Mouse (Mus musculus): ENCODE measurements at regions not wholly inside any gene's neighbourhood (a gene's known extent, or its start where the extent isn't known, plus 50 kb on each side); places are given as distances from the start of the nearest gene placed in this dataset.

DNA sequence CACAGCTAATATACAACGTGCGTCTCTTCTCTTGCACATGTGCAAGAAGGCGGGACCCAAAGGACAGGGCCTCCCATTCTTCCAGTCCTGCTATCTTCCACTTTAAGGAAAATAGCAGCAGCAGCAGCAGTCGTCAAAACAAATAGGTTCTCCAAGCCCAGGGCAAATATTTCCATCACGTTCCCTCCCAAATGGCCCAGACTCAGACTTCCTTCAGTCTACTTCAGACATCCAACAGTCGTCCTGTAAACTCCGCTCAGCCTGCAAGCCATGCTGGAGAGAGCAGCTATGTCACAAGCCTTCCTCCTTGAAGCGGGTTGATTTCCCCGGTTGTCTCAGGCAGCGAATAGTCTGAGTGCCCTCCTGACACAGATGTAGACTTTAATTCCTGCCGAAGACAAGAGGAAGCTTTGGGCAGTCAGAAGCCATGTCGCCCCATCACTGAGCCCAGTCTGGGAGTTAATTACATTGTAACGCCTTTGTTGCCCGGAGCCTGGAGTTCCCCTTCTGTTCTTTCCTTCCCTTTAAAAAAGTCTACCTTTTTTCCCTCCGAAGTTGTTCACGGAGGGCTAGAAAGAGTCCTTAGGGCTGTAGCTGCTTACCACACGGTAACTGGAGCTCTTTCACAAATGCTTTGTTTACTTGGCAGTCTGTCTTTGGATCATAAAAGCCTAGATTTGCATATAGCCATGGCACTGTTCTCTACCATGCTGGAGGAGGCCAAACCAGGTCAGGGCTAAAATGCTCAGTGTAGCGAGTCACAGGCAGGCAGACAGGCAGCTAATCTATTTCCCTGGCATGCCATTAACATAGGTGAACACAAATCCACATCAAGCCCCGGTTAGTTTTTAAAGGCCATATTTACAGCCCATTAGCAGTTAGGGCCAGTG, 236.7 kb downstream of the Gm10260 start:
- in situ Hi-C loops (cut with MboI, MseI) = no loop called here

DNA sequence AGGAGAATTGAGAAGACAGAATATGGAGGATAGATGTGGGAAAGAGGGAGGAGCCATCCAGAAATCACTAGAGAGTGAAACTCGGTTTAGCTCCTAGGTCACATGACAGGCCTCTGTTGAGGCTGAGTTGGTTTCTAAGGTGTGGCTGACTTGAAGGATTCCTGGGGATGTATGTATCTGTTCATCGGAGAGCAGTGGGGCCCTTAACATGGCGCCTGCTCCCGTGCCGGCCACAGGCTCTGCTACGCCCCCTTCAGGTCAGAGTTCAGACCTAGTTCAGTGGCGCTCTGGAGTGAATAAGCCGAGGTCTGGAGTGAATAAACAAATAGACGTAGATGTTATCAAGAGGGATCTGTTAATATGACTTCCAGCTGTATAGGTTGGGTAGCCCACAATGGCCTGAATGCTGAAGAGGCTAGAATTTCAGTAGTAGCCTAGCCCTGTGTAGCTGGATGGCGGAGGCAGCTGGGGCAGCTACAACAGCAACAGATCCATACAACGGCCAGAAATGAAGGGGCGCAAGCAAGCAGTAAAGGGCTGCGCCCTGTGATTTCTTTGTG, 239.4 kb downstream of the Gm10260 start:
- in situ Hi-C loops (cut with MboI, MseI) = no loop called here

DNA sequence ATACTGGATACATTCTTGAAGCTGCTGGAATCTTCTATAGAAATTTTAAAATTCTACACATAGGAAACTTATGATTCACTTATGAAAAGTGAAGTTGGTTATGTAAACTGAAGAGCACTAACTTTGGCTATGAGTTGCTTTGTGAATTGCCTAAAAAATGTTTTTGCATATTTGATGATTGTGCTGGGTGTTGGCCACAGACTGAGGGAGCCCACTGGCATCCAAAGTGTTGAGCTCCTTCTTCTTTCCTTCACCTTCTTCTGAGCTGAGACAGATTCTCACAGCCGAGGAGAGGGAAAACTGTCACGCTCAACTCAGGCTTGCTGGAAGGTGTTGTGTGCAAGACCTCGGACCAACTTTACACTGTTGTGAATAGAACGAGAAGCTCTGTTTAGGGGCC, 243.7 kb downstream of the Gm10260 start:
- in situ Hi-C loops (cut with MboI, MseI) = no loop called here

DNA sequence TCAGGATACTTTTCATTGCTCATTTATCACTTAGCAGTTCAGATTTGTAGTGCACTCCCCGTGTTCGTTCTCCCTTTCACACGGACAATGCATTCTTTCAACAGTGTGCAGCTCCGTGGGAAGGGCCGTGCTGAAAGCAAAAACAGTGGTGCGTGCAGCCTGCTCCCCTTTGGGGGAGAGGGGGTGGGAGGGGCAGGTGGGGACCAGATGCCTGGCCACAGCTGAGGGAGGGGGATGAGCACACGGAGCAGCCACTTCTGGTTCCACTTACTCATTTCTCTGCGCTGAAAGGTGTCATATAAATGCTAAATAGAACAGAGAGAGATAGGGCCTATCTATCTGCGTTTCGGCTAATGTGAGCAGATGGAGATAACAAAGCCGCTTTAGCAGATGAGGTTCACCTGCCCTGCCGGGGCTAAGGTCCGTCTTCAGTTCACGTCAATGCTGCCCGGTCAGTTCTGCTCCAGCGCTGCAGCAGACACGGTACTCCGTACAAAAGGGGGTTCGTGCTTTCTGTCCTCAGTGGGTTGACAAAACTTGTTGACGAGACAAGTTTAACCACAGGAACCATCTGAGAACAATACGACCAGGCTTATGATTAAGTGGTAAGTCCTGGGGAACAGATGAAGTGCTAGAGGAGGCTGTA, 245.9 kb downstream of the Gm10260 start:
- in situ Hi-C loops (cut with MboI, MseI) = no loop called here

- in situ Hi-C loops (cut with MboI, MseI) = no loop called here
Measured at GRCm38 (mm10) chr13:97512521-97512920, 247.9 kb downstream of the Gm10260 start.

- in situ Hi-C loops (cut with MboI, MseI) = no loop called here
Measured at GRCm38 (mm10) chr13:97510431-97511261, 249.8 kb downstream of the Gm10260 start.

GRCm38 (mm10) chr13:97504949-97505348, 255.5 kb downstream of the Gm10260 start:
- in situ Hi-C loops (cut with MboI, MseI) = no loop called here

GRCm38 (mm10) chr13:97503955-97504739, 256.3 kb downstream of the Gm10260 start:
- in situ Hi-C loops (cut with MboI, MseI) = no loop called here

- in situ Hi-C loops (cut with MboI, MseI) = no loop called here
Measured at GRCm38 (mm10) chr13:97503391-97503790, 257.0 kb downstream of the Gm10260 start.

GRCm38 (mm10) chr13:97500155-97500554, 259.2 kb downstream of the Enc1 start:
- in situ Hi-C loops (cut with MboI, MseI) = no loop called here

- in situ Hi-C loops (cut with MboI, MseI) = no loop called here
Measured at GRCm38 (mm10) chr13:97498981-97499380, 258.1 kb downstream of the Enc1 start.

GRCm38 (mm10) chr13:97497928-97498327, 257.0 kb downstream of the Enc1 start:
- in situ Hi-C loops (cut with MboI, MseI) = no loop called here

GRCm38 (mm10) chr13:97494770-97495169, 253.9 kb downstream of the Enc1 start:
- in situ Hi-C loops (cut with MboI, MseI) = no loop called here

DNA sequence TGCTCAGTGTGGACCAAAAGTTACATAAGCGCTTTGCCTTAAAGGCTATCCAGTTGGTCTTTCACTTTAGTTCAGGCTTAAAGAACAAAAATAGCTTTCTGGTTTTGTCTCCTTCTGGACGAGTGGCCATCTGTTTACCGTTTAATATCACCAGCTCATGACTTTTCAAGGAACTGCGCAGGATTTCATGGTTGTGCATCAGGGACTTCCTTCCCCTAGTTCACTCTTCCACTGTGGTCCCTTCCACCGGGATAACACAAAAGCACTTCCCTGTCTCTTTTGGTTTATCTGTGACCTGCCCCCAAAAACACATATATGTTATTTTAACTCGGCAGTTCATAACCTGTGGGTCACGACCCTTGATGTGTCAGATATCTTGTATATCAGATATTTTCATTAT, 252.9 kb downstream of the Enc1 start:
- in situ Hi-C loops (cut with MboI, MseI) = no loop called here

DNA sequence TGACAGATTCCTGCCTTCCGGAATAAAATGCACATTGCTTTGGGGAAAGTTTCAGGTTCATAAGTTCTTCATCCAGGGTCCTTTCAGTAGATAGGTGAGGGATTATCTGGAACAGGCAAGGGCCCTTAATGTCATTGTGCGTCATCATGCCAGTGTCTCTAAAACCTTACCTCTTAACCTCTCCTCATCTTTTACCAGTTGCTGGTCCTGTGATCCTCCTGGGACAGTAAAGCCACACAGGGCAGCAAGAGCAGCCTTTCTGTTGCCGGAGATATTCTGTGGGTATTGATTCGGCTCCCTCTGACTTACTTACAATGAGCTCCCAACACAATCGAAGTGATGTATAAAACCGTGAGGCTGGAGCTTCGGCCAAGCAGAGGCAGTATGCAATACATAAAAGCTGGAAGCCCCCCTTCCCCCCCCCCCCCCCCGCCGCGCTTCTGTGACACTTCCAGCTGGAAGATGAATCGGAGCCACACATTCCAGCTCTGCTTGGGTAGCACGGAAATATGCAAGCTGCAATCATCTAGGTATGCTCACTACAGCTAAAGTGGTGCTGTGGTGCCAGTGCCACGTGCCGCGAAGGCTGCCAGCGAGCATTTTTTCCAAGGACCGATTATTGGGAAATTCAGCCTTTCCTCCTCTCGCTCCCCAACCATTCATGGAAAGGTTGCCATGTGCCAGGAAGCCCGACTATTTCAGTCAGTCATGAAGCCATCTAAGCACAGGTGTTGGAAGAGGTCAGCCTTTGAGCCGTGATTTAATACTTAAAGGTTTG, 252.2 kb downstream of the Enc1 start:
- in situ Hi-C loops (cut with MboI, MseI) = no loop called here

DNA sequence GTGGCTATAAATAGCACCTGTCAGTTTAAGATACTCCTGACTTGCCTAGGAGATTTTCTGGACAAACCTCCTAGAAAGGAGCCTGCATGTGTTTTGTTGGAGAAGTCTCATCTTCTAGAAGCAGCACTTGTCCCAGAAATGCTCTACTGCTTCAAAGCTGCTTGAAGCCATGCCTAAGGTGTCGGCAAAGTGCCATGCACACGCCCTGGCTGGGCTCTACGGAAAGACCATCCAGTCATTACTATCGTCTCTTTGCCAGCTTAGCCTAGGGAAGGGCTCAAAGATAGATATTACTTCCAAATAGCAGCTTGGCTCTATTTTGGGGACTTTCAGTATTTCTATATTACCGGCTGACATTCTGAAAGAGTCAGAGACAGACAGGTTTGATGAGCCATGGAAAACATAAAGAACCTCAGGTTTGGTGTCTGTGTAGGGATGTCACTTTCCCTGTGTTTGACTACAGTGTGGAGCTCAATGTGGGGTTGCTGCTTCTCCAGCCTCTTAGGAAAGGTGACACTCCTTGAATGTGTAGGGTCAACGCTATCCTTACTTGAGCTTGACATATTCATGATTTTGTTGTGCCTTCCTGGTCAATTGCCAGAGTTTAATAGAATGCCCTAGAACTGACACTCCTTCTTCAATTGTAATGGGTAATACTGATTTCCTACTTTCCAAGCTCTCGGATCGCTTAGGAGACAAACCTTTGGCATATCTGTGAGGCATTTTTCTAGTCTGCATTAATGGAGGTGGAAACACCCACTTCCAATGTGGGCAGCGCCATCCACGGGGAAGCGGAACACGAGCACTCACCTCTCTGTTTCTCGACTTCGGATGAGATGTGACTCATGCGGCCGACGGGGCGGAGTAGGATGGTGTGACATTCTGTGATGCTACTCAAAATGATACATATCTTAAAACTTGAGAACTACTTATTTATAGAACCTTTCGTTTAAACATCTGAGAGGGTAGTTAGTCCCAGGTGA, 251.3 kb downstream of the Enc1 start:
- in situ Hi-C loops (cut with MboI, MseI) = no loop called here

GRCm38 (mm10) chr13:97490131-97490530, 249.2 kb downstream of the Enc1 start:
- in situ Hi-C loops (cut with MboI, MseI) = no loop called here

- in situ Hi-C loops (cut with MboI, MseI) = no loop called here
Measured at GRCm38 (mm10) chr13:97489721-97490120, 248.8 kb downstream of the Enc1 start.

DNA sequence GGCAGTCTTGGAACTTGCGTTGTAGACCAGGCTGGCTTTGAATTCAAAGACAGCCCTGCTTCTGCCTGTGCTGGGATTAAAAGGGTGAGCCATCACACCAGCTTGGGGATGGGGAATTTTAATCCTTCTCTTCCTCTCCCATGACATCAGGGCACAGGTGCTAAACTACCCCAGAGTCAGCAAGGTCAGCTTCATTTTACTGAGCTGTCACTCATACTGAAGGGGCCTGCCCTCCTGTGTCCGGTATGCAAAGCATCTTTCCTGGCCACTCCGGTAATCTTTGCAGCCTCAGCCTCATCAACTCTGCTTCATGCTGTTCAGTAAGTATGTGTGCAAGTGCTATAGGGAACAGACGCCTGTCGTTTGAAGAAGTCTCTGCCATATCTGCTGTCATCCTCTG, 248.1 kb downstream of the Enc1 start:
- in situ Hi-C loops (cut with MboI, MseI) = no loop called here
